Mouse (Mus musculus) myocyte (in vitro differentiated cells): ENCODE data around the gene Trpt1. TPM values are rescaled to one million over a fixed set of nuclear protein-coding genes. Genes with fewer than 3 reads are reported as not detected.

Experiments
- H3K27me3 ChIP-seq: one replicate; pipeline ENCODE4 v1.6.1; 2011; ENCODE audit not compliant: control insufficient read depth, insufficient read depth, insufficient read length
- H3K36me3 ChIP-seq: one replicate; pipeline ENCODE4 v1.6.1; 2011; ENCODE audit not compliant: control insufficient read depth, insufficient read depth
- H3K4me2 ChIP-seq: one replicate; pipeline ENCODE4 v1.6.1; 2011; ENCODE audit warnings: low read depth, control low read depth
- H3K4me3 ChIP-seq: one replicate; pipeline ENCODE4 v1.5.1; 2011; ENCODE audit warnings: mild to moderate bottlenecking, control low read depth, moderate library complexity
- H3K79me2 ChIP-seq: one replicate; pipeline ENCODE4 v1.6.1; 2011; ENCODE audit not compliant: control insufficient read depth, insufficient read depth
- H3ac ChIP-seq: one replicate; pipeline ENCODE4 v1.6.1; 2011; ENCODE audit not compliant: control insufficient read depth, insufficient read length
- CEBPB ChIP-seq: IDR thresholded peaks from 2 replicates; pipeline ENCODE4 v1.6.1; 2011; ENCODE audit warnings: mild to moderate bottlenecking, moderate library complexity; ENCODE audit not compliant: poor library complexity, insufficient read depth, severe bottlenecking
- E2F4 ChIP-seq: IDR thresholded peaks from one replicate; pipeline ENCODE4 v1.6.1; 2011; ENCODE audit warnings: mild to moderate bottlenecking, control low read depth, moderate library complexity; ENCODE audit not compliant: insufficient read depth
- MAX ChIP-seq: IDR thresholded peaks from one replicate; pipeline ENCODE4 v1.6.1; 2011; ENCODE audit warnings: low read depth, mild to moderate bottlenecking, control low read depth
- MYOD1 ChIP-seq, 3 experiments: IDR thresholded peaks; one replicate each; pipeline ENCODE4 v1.6.1; 2011; ENCODE audit warnings: control low read depth in 2 of 3, low read depth in 2 of 3, mild to moderate bottlenecking in 2 of 3, moderate library complexity in 1 of 3; ENCODE audit not compliant: insufficient read length in 2 of 3, control insufficient read depth in 1 of 3
- MYOG ChIP-seq, 3 experiments: IDR thresholded peaks; one replicate each; pipeline ENCODE4 v1.6.1; 2011; ENCODE audit warnings: control low read depth in 2 of 3, low read depth in 2 of 3, mild to moderate bottlenecking in 2 of 3; ENCODE audit not compliant: insufficient read length in 2 of 3, control insufficient read depth in 1 of 3, insufficient read depth in 1 of 3
- POLR2A ChIP-seq: IDR thresholded peaks from one replicate; pipeline ENCODE4 v1.6.1; 2011; ENCODE audit warnings: low read depth, mild to moderate bottlenecking, control low read depth, moderate library complexity; ENCODE audit not compliant: insufficient read length
- POLR2AphosphoS2 ChIP-seq: IDR thresholded peaks from one replicate; pipeline ENCODE4 v1.6.1; 2011; ENCODE audit warnings: low read depth, control low read depth; ENCODE audit not compliant: insufficient read length
- REST ChIP-seq: IDR thresholded peaks from one replicate; pipeline ENCODE4 v1.6.1; 2011; ENCODE audit warnings: mild to moderate bottlenecking, control low read depth, moderate library complexity; ENCODE audit not compliant: insufficient read depth, insufficient read length
- SRF ChIP-seq: IDR thresholded peaks from one replicate; pipeline ENCODE4 v1.6.1; 2011; ENCODE audit warnings: low read depth; ENCODE audit not compliant: control insufficient read depth, insufficient read length
- TCF12 ChIP-seq: IDR thresholded peaks from one replicate; pipeline ENCODE4 v1.6.1; 2011; ENCODE audit warnings: mild to moderate bottlenecking, control low read depth; ENCODE audit not compliant: poor library complexity, insufficient read depth, severe bottlenecking
- TCF3 ChIP-seq: IDR thresholded peaks from one replicate; pipeline ENCODE4 v1.6.1; 2011; ENCODE audit warnings: low read depth, control low read depth; ENCODE audit not compliant: insufficient read length
- USF1 ChIP-seq: IDR thresholded peaks from one replicate; pipeline ENCODE4 v1.6.1; 2011; ENCODE audit warnings: low read depth, mild to moderate bottlenecking, control low read depth, moderate library complexity
- polyA plus RNA-seq: library from polyadenylated mRNA; unstranded; fragments of >200 nt; fragmentation: generic; extraction: Trizol; gene quantifications from one replicate; pipeline ENCODE4 v1.2.1, GENCODE M21; 2012; ENCODE audit warnings: missing spikeins

The Trpt1 gene
- polyA plus RNA-seq, 1 experiment: 9.2 TPM

DNA sequence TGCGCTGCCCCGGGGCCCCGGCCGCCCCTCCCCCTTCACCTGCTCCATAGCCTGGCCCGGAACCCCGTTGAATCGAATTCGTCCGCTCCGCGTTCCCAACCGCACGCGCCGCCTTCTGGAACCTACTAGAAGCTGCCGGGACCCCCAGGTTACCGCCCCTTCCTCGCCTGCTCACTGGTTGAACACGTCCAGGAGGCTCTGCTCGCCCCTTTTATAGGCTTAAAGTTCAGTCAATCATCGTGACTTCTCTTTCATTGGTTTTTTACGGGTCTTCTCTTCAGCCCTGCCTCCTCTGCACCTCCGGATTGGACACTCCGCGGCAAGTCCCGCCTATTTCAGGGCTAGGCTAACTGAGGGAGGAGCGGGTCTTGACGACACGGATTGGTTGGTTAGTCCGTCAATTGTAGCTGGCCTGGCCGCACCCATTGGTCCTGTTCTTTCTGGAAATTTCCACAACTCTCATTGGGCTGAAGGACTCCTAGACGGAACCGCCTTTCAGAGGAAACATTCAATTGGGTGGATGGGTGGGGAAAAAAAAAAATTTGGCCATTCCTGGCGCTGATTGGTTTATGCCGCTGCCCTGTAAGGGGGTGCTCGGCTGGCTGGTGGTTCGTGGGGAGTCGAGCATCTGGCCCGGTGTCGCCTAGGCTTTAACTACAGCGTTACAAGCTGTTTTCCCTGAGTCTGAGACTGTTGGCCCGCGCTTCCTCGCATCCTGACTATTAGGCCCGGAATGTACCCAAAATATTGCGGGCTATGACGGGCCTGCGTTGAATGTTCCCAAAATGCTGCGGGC, 44.1 kb downstream of the Trpt1 start, which contains the start of gene Stip1:
Gene Stip1 (minus strand): TSS at position 127 of the 796 bp plus-strand sequence.
- H3K79me2 ChIP-seq: peaks cover 42% of the 10 kb centered on the region
- peak; percentile 75 for TF ChIP-seq SRF
- TF ChIP-seq TCF3: no peak
- peak in 1 of 3 experiments; percentile 13 for TF ChIP-seq MYOD1 (IDR thresholded peaks at IDR 0.05; ENCODE audit: control insufficient read depth in 1 of 3, insufficient read length in 2 of 3, low read depth in 2 of 3)
- TF ChIP-seq POLR2AphosphoS2: peak; percentile 93
- no peak for TF ChIP-seq REST
- peak; percentile 87 for TF ChIP-seq POLR2A
- peak within 1 kb of the TSS; percentile 58 for H3K4me3 ChIP-seq
- H3K36me3 ChIP-seq: peaks cover 9% of the 10 kb centered on the region
- no peaks in the 10 kb centered on the region for H3K27me3 ChIP-seq
- H3K4me2 ChIP-seq: peak within 1 kb of the TSS; percentile 91
- peak within 1 kb of the TSS; percentile 56 for H3ac ChIP-seq

DNA sequence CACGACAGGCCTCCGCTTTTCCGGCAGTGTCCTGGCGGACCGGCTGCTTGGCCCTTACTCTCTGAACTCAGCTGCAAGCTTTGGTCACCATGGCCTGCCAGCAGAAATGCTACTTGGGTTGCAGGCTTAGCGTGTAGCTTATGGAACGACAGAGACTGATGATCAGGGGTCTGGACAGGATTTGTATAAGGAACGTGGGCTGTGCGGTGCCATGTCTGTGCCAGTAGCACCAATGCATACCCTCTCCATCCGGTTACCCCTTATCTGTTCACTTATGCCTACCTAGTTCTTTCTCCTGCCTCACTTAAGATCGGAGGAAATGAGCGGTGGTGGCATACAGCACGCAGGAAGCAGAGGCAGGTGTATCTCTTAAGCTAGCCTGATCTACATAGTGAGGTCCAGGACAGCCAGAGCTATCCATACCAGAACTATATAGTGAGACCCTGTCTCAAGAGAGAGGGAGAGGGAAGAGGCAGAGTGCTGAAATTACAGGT, 44.8 kb downstream of the Trpt1 start:
- no peak for TF ChIP-seq TCF12
- no peak for TF ChIP-seq POLR2AphosphoS2
- no peak for TF ChIP-seq CEBPB
- no peak for TF ChIP-seq POLR2A
- no peak for TF ChIP-seq TCF3
- TF ChIP-seq MYOG (IDR thresholded peaks at IDR 0.05; ENCODE audit: control insufficient read depth in 1 of 3, insufficient read depth in 1 of 3, insufficient read length in 2 of 3, low read depth in 2 of 3): no peak
- TF ChIP-seq USF1: no peak
- Histone ChIP-seq H3K4me2 (peak overlapping the region; percentile 72), H3ac (peak overlapping the region; percentile 56), H3K36me3 (peaks cover 4% of the 10 kb centered on the region), H3K27me3 (no peaks in the 10 kb centered on the region), H3K4me3 (peak overlapping the region; percentile 58), H3K79me2 (peaks cover 37% of the 10 kb centered on the region)

DNA sequence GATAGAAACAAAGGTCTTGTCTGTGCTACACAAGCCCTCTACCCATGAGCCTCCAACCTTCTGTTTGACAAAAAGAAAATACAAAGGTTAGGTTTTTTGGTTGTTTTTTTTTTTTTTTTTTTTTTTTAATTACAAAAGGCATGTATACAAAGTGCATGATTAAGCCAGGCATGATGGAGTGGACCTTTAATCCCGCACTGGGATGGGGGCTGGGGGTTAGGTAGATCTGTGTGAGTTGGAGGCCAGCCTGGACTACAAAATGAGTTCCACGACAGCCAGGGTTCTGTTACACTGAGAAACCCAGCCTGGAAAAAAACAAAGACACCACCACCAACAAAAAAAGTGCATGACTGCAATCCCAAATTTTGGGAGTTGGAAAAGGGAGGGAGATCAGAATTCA, 45.2 kb downstream of the Trpt1 start:
- no peaks in the 10 kb centered on the region for H3K27me3 ChIP-seq
- H3ac ChIP-seq: peak overlapping the region; percentile 56
- peak overlapping the region; percentile 72 for H3K4me2 ChIP-seq
- peaks cover 4% of the 10 kb centered on the region for H3K36me3 ChIP-seq
- no peak for TF ChIP-seq TCF12
- no peak for TF ChIP-seq CEBPB
- H3K4me3 ChIP-seq: peak overlapping the region; percentile 58
- peaks cover 33% of the 10 kb centered on the region for H3K79me2 ChIP-seq

DNA sequence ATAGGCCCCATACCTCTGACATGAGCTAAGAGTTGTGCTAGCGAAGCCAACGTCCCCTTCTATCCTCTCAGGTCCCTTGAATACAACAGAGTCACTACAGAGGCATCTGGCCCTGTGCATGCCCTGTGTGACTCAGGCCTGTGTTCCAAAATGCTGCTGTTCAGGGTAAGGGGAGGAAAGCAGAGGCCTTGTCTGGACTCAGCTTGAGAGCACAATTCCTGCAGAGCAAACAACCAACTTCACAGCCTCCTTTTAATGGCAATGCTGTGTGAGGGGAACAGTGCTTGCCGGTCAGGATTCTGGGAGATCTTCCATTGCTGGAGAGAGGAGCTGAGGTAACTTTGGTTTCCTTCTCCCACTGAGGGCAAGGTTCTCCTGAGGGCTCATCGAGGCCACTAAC, 48.3 kb downstream of the Trpt1 start:
- Histone ChIP-seq H3K4me2 (peak overlapping the region; percentile 8), H3K4me3 (no peak overlapping the region), H3K36me3 (no peaks in the 10 kb centered on the region), H3K79me2 (peaks cover 2% of the 10 kb centered on the region), H3K27me3 (no peaks in the 10 kb centered on the region), H3ac (no peak overlapping the region)
- TF ChIP-seq E2F4 (no peak), POLR2A (no peak), TCF3 (no peak), MYOD1 (IDR thresholded peaks at IDR 0.05; ENCODE audit: control insufficient read depth in 1 of 3, insufficient read length in 2 of 3, low read depth in 2 of 3) (no peak), USF1 (no peak), SRF (no peak), TCF12 (no peak), MAX (no peak), MYOG (IDR thresholded peaks at IDR 0.05; ENCODE audit: control insufficient read depth in 1 of 3, insufficient read depth in 1 of 3, insufficient read length in 2 of 3, low read depth in 2 of 3) (no peak), REST (no peak), CEBPB (no peak), POLR2AphosphoS2 (no peak)

DNA sequence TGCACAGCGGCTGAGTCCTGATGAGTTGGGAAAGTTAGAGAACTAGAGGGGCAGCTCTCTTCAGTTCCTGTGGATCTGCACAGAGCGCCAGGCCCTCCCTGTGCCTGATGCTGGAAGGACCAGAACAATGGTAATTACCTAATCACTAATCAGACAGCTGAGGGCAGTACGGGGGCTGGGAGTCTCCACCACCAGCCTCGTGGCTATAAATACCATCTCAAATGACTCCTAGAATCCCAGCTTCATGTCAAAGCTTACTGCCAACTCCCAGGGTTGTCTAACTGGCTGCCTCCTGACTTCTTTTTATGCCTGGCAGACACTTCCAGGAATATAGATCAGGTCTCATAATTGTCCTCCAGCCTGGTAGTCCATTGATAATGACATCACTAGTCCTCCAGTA, 48.8 kb downstream of the Trpt1 start:
- no peak for TF ChIP-seq MYOG (IDR thresholded peaks at IDR 0.05; ENCODE audit: control insufficient read depth in 1 of 3, insufficient read depth in 1 of 3, insufficient read length in 2 of 3, low read depth in 2 of 3)
- TF ChIP-seq MAX: no peak
- TF ChIP-seq MYOD1 (IDR thresholded peaks at IDR 0.05; ENCODE audit: control insufficient read depth in 1 of 3, insufficient read length in 2 of 3, low read depth in 2 of 3): peak in 1 of 3 experiments; percentile 47
- peak overlapping the region; percentile 8 for H3K4me2 ChIP-seq
- no peaks in the 10 kb centered on the region for H3K36me3 ChIP-seq
- H3ac ChIP-seq: no peak overlapping the region
- H3K27me3 ChIP-seq: no peaks in the 10 kb centered on the region
- H3K79me2 ChIP-seq: no peaks in the 10 kb centered on the region
- no peak overlapping the region for H3K4me3 ChIP-seq

Other genes starting within 250 kb of the Trpt1 start
- gene Rps6ka4, start 155.5 kb upstream of the Trpt1 start, polyA plus RNA-seq: 47.6 TPM
- 0.23 TPM for gene Ccdc88b, start 137.9 kb upstream of the Trpt1 start, polyA plus RNA-seq
- gene Trmt112, start 86.4 kb upstream of the Trpt1 start, polyA plus RNA-seq: 281 TPM
- 276 TPM for gene Prdx5, start 86.0 kb upstream of the Trpt1 start, polyA plus RNA-seq
- 52.7 TPM for gene Esrra, start 74.3 kb upstream of the Trpt1 start, polyA plus RNA-seq
- 0.28 TPM for gene Catsperz, start 70.8 kb upstream of the Trpt1 start, polyA plus RNA-seq
- gene Kcnk4, start 61.6 kb upstream of the Trpt1 start, polyA plus RNA-seq: 0.12 TPM
- gene Bad, start 54.3 kb upstream of the Trpt1 start, polyA plus RNA-seq: 76.1 TPM
- 39.9 TPM for gene Gpr137, start 53.7 kb upstream of the Trpt1 start, polyA plus RNA-seq
- gene Ppp1r14b, start 21.2 kb upstream of the Trpt1 start, polyA plus RNA-seq: 1,032 TPM
- gene Plcb3, start 19.7 kb upstream of the Trpt1 start, polyA plus RNA-seq: 34.3 TPM
- gene Fkbp2, start 15.6 kb upstream of the Trpt1 start, polyA plus RNA-seq: 96.8 TPM
- 49.2 TPM for gene Vegfb, start 8.5 kb upstream of the Trpt1 start, polyA plus RNA-seq
- gene Dnajc4, start 3.6 kb upstream of the Trpt1 start, polyA plus RNA-seq: 28.5 TPM
- gene Nudt22, start within 50 bp of the Trpt1 start, polyA plus RNA-seq: 27.0 TPM
- 0.34 TPM for gene Fermt3, start 23.3 kb downstream of the Trpt1 start, polyA plus RNA-seq
- 223 TPM for gene Stip1, start 43.8 kb downstream of the Trpt1 start, polyA plus RNA-seq
- gene Macrod1, start 60.7 kb downstream of the Trpt1 start, polyA plus RNA-seq: 82.4 TPM
- 1.2 TPM for gene Flrt1, start 109.6 kb downstream of the Trpt1 start, polyA plus RNA-seq
- gene Otub1, start 210.2 kb downstream of the Trpt1 start, polyA plus RNA-seq: 112 TPM
- 1,011 TPM for gene Cox8a, start 221.5 kb downstream of the Trpt1 start, polyA plus RNA-seq
- gene Naa40, start 245.1 kb downstream of the Trpt1 start, polyA plus RNA-seq: 10.3 TPM